ENCODE assay signal across 9 mouse cellular contexts in the genomic region with DNA sequence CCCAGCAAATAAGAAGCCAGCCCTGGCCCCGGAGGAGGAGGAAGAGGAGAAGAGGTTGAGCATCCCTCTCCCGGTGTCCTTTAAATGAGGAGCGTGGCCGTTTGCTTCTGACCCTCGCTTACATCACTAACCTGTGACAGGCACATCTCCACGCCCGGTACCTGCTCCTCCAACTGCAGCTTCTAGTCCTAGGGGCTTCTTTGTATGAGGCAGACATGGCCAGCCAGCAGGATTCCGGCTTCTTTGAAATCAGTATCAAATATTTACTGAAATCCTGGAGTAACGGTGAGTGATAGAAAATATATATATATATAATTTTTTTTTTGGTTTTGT.
A peak's percentile ranks its signal among the peaks of the same experiment; 100 is the strongest.
DNase-seq lines count a peak whose midpoint lies in the region; ATAC-seq lines count a peak whose summit lies in the region.
"Had no signal": no experiment of that assay in that cellular context is flagged by ENCODE, and none has a peak within 500 bp of the region (broad histone marks: within the 10 kb centered on the region; RNA-seq: fewer than 3 reads in every experiment).

No protein-coding gene starts in this region.

- H3K27me3 ChIP-seq in heart, embryonic 10.5 days (ENCODE audit: insufficient read depth, poor library complexity, severe bottlenecking) = no peaks in the 10 kb centered on the region
- no peaks in the 10 kb centered on the region for H3K27me3 ChIP-seq in hindbrain, embryonic 11.5 days (ENCODE audit: control insufficient read depth, insufficient read depth, low read length)
- 0 out of 2 replicates have a peak, but pooled peaks cover 3% of the 10 kb centered on the region for H3K27me3 ChIP-seq in liver, embryonic 16.5 days (ENCODE audit: control insufficient read depth, insufficient read depth, low read depth, low read length)

- H3K4me3 ChIP-seq in heart, embryonic 10.5 days = peak overlapping the region; percentile 68
- H3K4me3 ChIP-seq in hindbrain, embryonic 11.5 days (ENCODE audit: low read depth, low read length) = peak overlapping the region; percentile 31
- H3K4me3 ChIP-seq in liver, embryonic 16.5 days (ENCODE audit: low read depth, low read length) = peak overlapping the region; percentile 48
- H3K4me3 ChIP-seq: erythroblast, embryonic 14.5 days had no signal

- peak overlapping the region; percentile 54 for H3K4me2 ChIP-seq in hindbrain, embryonic 11.5 days (replicated peaks; ENCODE audit: low read depth, low read length)
- H3K4me2 ChIP-seq in liver, embryonic 16.5 days (ENCODE audit: low read depth, low read length) = peak overlapping the region; percentile 57

- ATAC-seq in CD4-positive, CD25-positive, alpha-beta regulatory T cell, adult 4 months = peak; percentile 5
- peak; percentile 30 for ATAC-seq in hindbrain, embryonic 11.5 days (ENCODE audit: low FRiP score)
- no peak for ATAC-seq in liver, embryonic 16.5 days (ENCODE audit: low read depth)
- ATAC-seq in monocyte, adult 5-6 weeks (replicated peaks; ENCODE audit: insufficient number of reproducible peaks, low FRiP score, low TSS enrichment, poor library complexity, severe bottlenecking) = no peak

- intact Hi-C loops in left cerebral cortex, postnatal 14 days (cut with DNase I) = no loop called here

- peak overlapping the region; percentile 51; the same call in 1 of the 2 replicates for H3K9ac ChIP-seq in hindbrain, embryonic 11.5 days (ENCODE audit: low read depth, low read length)
- no peak overlapping the region for H3K9ac ChIP-seq in liver, embryonic 16.5 days (ENCODE audit: low read depth, low read length)

- no peaks in the 10 kb centered on the region for H3K9me3 ChIP-seq in heart, embryonic 10.5 days
- H3K9me3 ChIP-seq in hindbrain, embryonic 11.5 days (ENCODE audit: control insufficient read depth, low read length) = no peaks in the 10 kb centered on the region
- no peaks in the 10 kb centered on the region for H3K9me3 ChIP-seq in liver, embryonic 16.5 days (replicated peaks; ENCODE audit: control insufficient read depth, low read length)

- no peak for DNase-seq in heart, embryonic 10.5 days (ENCODE audit: low spot score)
- no peak for DNase-seq in heart, adult 11 months
- no peak for DNase-seq in hindbrain, embryonic 11.5 days (ENCODE audit: low spot score)
- no peak for DNase-seq in adrenal gland, postnatal 25 days
- no peak for DNase-seq in left cerebral cortex, postnatal 14 days (ENCODE audit: low spot score in 2 of 2)

- peak overlapping the region; percentile 85 for H3K27ac ChIP-seq in heart, embryonic 10.5 days
- peak overlapping the region; percentile 65 for H3K27ac ChIP-seq in hindbrain, embryonic 11.5 days (ENCODE audit: low read depth, low read length)
- no peak overlapping the region for H3K27ac ChIP-seq in liver, embryonic 16.5 days (ENCODE audit: low read length)

- no peaks in the 10 kb centered on the region for H3K36me3 ChIP-seq in heart, embryonic 10.5 days
- H3K36me3 ChIP-seq in hindbrain, embryonic 11.5 days (ENCODE audit: control insufficient read depth, insufficient read depth, low read length) = no peaks in the 10 kb centered on the region
- no peaks in the 10 kb centered on the region for H3K36me3 ChIP-seq in liver, embryonic 16.5 days (ENCODE audit: control insufficient read depth, insufficient read depth)

- H3K4me1 ChIP-seq in heart, embryonic 10.5 days = peaks cover 35% of the 10 kb centered on the region
- H3K4me1 ChIP-seq in hindbrain, embryonic 11.5 days (replicated peaks; ENCODE audit: control insufficient read depth, insufficient read depth, low read length) = no peaks in the 10 kb centered on the region
- no peaks in the 10 kb centered on the region; the same call in 1 of the 2 replicates for H3K4me1 ChIP-seq in liver, embryonic 16.5 days (ENCODE audit: control insufficient read depth, low read depth, low read length)

- 28% methylated on average over 9 of the region's 9 CpGs for WGBS in heart, embryonic 10.5 days
- WGBS in hindbrain, embryonic 11.5 days = 41% methylated on average over 9 of the region's 9 CpGs
- WGBS in liver, embryonic 16.5 days (ENCODE audit: insufficient replicate concordance) = 45% methylated on average over 9 of the region's 9 CpGs

Comparison
In these comparisons a context has a peak if more than half of its experiments do, and no peak if none do; other contexts are left out.
1. ATAC-seq: peak in CD4-positive, CD25-positive, alpha-beta regulatory T cell, adult 4 months (single experiment) and hindbrain, embryonic 11.5 days (single experiment); none in liver, embryonic 16.5 days (single experiment) and monocyte, adult 5-6 weeks (single experiment).
2. Peak in every context shown above with its lines, with median percentiles within 50 percentile points of each other: H3K4me3 ChIP-seq.